Mouse (Mus musculus) neural tube, embryonic 14.5 days (tissue): ENCODE data around the gene Zmiz1. TPM values are rescaled to one million over a fixed set of nuclear protein-coding genes. Genes with fewer than 3 reads are reported as not detected.

Source experiments
- ATAC-seq: fragments of 200-750 bp; cut with Nextera tagmentation; 2 replicates; pipeline ENCODE4 v1.8.0; 2017; ENCODE audit warnings: low read depth, mild to moderate bottlenecking, moderate TSS enrichment, moderate library complexity
- H3K27ac ChIP-seq: fragments of 300-500 bp; sonication (generic); 2 replicates; pipeline ENCODE4 v1.5.1; 2014; ENCODE audit warnings: low read depth, mild to moderate bottlenecking, control low read depth, low read length, moderate library complexity, mixed read lengths
- H3K27me3 ChIP-seq: fragments of 300-500 bp; sonication (generic); 2 replicates; pipeline ENCODE4 v1.6.1; 2014; ENCODE audit warnings: low read length; ENCODE audit not compliant: control insufficient read depth, insufficient read depth
- H3K36me3 ChIP-seq: fragments of 300-500 bp; sonication (generic); 2 replicates; pipeline ENCODE4 v1.6.1; 2014; ENCODE audit warnings: low read length, mixed read lengths; ENCODE audit not compliant: control insufficient read depth, insufficient read depth
- H3K4me1 ChIP-seq: fragments of 300-500 bp; sonication (generic); 2 replicates; pipeline ENCODE4 v1.6.1; 2014; ENCODE audit warnings: low read length; ENCODE audit not compliant: control insufficient read depth, insufficient read depth
- H3K4me2 ChIP-seq: fragments of 300-500 bp; sonication (generic); 2 replicates; pipeline ENCODE4 v1.6.1; 2014; ENCODE audit warnings: mild to moderate bottlenecking, low read depth, low read length, control low read depth
- H3K4me3 ChIP-seq: fragments of 300-500 bp; sonication (generic); 2 replicates; pipeline ENCODE4 v1.5.1; 2014; ENCODE audit warnings: low read depth, low read length, control low read depth, mixed read lengths
- H3K9ac ChIP-seq: fragments of 300-500 bp; sonication (generic); replicated peaks from 2 replicates; pipeline ENCODE4 v1.6.1; 2014; ENCODE audit warnings: low read depth, mild to moderate bottlenecking, control low read depth, low read length, mixed read lengths
- H3K9me3 ChIP-seq: fragments of 300-500 bp; sonication (generic); 2 replicates; pipeline ENCODE4 v1.6.1; 2016; ENCODE audit warnings: low read length; ENCODE audit not compliant: control insufficient read depth
- WGBS: fragments of 180-500 bp; shearing (Covaris S2); extraction: QIAGEN DNeasy Blood & Tissue Kit; methylation state at CpG from one replicate; pipeline ENCODE4 v1.1.7; 2014; 5-methylcytosine and 5-hydroxymethylcytosine counted together
- polyA plus RNA-seq: library from polyadenylated mRNA; unstranded; fragments of >200 nt; fragmentation: Nextera tagmentation; extraction: Ambion mirVana; gene quantifications from 2 replicates; pipeline ENCODE4 v1.2.1, GENCODE M21; 2014

Zmiz1 gene
- polyA plus RNA-seq, 1 experiment from 2014 or later, result 75.0 TPM

DNA sequence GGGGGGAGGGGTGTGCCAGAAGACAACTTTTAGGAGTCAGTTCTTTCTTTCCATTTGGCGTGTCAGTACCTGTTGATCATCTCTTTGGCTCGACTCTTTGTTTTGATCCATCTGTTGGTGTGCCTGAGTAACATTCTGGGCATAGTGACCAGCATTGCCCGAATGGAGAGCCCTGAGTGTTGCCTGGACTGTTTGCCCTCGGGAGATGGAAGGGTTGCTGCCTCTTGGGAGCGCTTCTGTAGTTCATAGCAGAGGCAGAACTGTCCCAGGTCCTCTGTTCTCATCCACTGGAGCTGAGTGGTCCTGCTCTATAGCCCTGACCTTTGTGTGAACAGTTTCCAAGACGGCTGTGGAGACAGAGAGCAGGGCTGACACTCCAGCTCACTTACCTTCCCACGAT, 18.3 kb downstream of the Zmiz1 start:
- Histone ChIP-seq H3K9ac (0 out of 2 replicates have a peak overlapping the region, but pooled peaks have one; percentile 21), H3K27me3 (no peaks in the 10 kb centered on the region), H3K4me2 (no peak overlapping the region), H3K9me3 (no peaks in the 10 kb centered on the region), H3K4me1 (peaks cover 92% of the 10 kb centered on the region), H3K36me3 (no peaks in the 10 kb centered on the region), H3K27ac (no peak overlapping the region), H3K4me3 (no peak overlapping the region)
- 79% methylated on average over 7 of the region's 7 CpGs for WGBS
- ATAC-seq, result no peak

DNA sequence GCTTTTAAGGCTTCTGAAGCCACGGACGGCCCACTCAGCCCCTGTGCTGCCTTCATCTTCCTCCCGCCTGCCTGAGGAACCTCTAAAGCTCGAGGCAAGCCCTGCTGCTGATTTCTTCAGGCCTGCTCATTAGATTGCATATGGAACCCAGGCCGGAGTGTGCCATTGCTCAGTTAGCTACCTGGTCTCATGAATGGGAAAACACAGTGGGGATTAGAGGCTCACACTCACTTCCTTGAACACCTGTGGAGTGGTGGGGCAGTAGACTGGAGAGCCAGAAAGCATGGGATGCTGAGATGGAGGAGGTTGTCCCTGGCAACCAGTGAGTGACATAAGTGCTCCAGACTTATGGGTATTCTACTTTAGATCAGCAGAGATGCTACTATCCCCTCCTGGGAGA, 19.3 kb downstream of the Zmiz1 start:
- no peaks in the 10 kb centered on the region for H3K9me3 ChIP-seq
- H3K4me3 ChIP-seq, result no peak overlapping the region
- 47% methylated on average over 5 of the region's 5 CpGs for WGBS
- H3K36me3 ChIP-seq, result no peaks in the 10 kb centered on the region
- no peaks in the 10 kb centered on the region for H3K27me3 ChIP-seq
- no peak for ATAC-seq
- H3K27ac ChIP-seq, result peak overlapping the region; percentile 70; the same call in 1 of the 2 replicates
- peaks cover 92% of the 10 kb centered on the region for H3K4me1 ChIP-seq
- no peak overlapping the region for H3K4me2 ChIP-seq
- H3K9ac ChIP-seq, result no peak overlapping the region

DNA sequence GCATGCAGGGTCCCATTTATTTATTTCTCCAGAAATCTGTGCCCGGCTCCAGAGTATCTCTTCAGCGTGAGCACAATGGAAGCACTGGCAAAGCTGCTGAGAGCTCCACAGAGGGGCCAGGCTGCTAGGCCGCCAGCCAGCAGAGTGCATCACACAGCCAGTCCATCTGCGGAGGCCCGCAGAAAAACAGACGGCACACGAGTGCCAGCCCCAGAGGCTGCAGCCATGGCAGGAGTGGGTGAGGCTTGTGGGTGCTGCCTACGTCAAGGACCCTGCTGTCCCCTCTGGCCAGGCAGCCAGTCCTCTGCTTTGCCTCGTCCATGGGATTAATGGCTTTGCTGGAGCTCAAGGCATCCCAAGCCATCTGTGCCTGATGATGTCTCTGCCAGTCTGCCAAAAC, 19.8 kb downstream of the Zmiz1 start:
- Histone ChIP-seq H3K36me3 (no peaks in the 10 kb centered on the region), H3K9ac (no peak overlapping the region), H3K4me1 (peaks cover 90% of the 10 kb centered on the region), H3K27me3 (no peaks in the 10 kb centered on the region), H3K4me3 (no peak overlapping the region), H3K27ac (peak overlapping the region; percentile 70; the same call in 1 of the 2 replicates), H3K4me2 (no peak overlapping the region), H3K9me3 (no peaks in the 10 kb centered on the region)
- 48% methylated on average over 9 of the region's 9 CpGs for WGBS
- peak; percentile 57 for ATAC-seq

DNA sequence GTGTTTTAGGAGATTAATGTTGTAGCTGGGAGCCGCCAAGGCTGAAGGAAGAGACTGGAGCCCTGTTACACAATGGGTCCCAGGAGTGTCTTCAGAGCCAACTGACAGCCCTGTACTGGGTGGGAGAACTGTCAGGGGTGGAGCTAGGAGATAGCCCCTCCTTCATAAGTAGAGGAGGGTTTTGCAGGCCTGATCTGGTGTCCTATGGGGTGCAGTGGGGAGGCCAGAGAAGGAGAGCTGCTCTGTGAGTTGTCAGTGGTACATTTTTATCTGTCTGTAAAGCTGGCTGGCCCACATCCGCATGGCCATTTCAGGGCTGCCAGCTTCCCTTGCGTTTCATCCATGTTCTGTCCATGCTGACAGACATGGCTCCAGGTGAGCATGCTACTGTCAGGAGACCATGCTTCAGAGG, 20.9 kb downstream of the Zmiz1 start:
- Histone ChIP-seq H3K4me2 (no peak overlapping the region), H3K27ac (0 out of 2 replicates have a peak overlapping the region, but pooled peaks have one; percentile 70), H3K9ac (0 out of 2 replicates have a peak overlapping the region, but pooled peaks have one; percentile 16), H3K4me3 (no peak overlapping the region), H3K4me1 (peaks cover 89% of the 10 kb centered on the region), H3K9me3 (no peaks in the 10 kb centered on the region), H3K27me3 (no peaks in the 10 kb centered on the region), H3K36me3 (no peaks in the 10 kb centered on the region)
- peak; percentile 12; the same call in 1 of the 2 replicates for ATAC-seq
- 54% methylated on average over 3 of the region's 3 CpGs for WGBS

DNA sequence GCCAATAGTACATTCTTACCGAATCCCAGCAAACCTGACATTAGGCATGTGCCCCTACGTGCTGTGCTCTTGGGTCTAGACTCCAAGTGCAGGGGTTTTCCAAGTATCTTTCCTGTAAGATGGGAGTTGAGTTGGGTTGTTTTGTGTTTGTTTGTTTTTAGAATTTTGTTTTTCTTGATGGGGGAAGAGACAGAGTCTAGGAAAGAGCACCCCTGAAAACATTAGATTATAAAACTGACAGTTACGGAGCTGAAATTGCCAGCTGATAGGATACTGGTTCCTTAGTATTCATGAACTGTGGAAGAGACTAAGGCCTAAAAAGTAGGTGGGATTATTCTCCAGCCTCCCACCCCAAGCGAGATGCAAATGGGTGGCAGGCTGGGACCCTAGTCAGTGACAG, 21.5 kb downstream of the Zmiz1 start:
- Histone ChIP-seq H3K36me3 (no peaks in the 10 kb centered on the region), H3K27ac (peak overlapping the region; percentile 62; the same call in 1 of the 2 replicates), H3K9me3 (no peaks in the 10 kb centered on the region), H3K4me2 (no peak overlapping the region), H3K9ac (no peak overlapping the region), H3K27me3 (no peaks in the 10 kb centered on the region), H3K4me3 (no peak overlapping the region), H3K4me1 (peaks cover 89% of the 10 kb centered on the region)
- 77% methylated on average over 4 of the region's 4 CpGs for WGBS
- ATAC-seq, result no peak

DNA sequence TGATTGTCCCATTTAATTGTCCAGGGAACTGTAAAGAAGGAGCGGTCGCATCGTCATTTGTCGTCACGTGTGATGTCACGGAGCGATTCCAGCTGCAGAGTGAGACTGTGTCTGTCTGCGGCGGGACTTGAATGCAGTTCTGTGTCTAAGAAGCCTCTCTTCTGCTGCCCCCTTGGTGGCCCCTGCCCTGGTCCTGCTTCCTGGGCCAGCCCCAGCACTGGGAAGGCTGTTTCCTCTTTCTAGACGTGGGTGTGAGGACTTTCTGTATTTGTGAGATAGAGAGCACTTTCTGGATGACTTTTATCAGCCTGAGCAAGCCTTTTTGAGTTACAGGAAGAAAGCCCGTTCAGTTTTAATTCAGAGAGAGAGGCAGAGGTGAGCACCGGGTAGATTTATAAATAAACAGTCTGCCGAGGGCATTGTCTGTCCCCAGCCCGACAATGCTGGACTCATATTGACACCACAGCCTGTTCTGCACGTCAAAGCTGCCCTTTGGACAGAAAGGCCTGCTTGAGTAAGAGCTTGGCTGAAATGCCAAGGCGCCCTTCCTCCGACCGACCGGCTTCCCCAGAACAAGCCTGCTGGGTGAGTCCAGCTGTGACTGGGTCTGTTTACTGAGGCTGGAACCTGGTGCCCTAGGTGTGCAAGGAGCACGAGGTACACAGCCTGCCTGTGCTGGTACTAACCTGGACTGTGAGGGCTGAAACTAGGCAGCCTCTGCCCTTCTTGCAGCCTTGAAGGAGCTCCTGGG, 22.1 kb downstream of the Zmiz1 start:
- Histone ChIP-seq H3K27me3 (no peaks in the 10 kb centered on the region), H3K27ac (peak overlapping the region; percentile 62), H3K4me2 (no peak overlapping the region), H3K9ac (no peak overlapping the region), H3K4me3 (no peak overlapping the region), H3K9me3 (no peaks in the 10 kb centered on the region), H3K36me3 (no peaks in the 10 kb centered on the region), H3K4me1 (peaks cover 88% of the 10 kb centered on the region)
- 47% methylated on average over 20 of the region's 20 CpGs for WGBS
- ATAC-seq, result no peak

DNA sequence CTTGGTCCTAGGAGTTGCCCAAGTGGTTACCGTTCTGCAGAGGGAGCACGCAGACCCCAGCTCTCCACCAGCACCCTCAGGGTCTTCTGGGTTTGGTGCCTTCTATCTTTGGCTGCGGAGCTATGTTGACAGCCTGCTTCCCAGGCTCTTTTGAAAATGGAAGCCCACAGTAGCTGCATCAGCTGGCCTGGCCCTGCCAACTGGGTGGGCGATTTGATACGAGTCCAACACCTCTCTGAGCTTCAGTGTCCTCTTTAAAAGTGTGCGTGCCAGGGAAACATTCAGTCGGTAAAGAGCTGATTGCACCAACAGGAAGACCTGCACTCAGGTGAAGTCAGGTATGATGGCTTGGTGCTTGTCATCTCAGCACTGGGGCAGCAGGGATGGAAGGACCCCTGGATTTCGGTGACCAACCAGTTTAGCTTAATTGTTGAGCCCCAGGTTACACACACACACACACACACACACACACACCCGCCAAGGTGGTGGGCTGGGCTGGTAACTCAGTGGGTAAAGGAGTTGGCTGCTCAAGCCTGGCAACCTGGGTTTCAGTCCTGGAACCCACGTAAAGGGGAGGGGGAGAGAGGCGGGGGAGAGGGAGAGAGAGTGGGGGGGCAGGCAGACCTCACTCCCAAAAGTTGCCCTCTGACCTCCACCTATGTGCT, 22.8 kb downstream of the Zmiz1 start:
- H3K4me1 ChIP-seq, result peaks cover 90% of the 10 kb centered on the region
- H3K36me3 ChIP-seq, result no peaks in the 10 kb centered on the region
- H3K4me2 ChIP-seq, result no peak overlapping the region
- no peak overlapping the region for H3K9ac ChIP-seq
- peak overlapping the region; percentile 62 for H3K27ac ChIP-seq
- no peak for ATAC-seq
- no peak overlapping the region for H3K4me3 ChIP-seq
- H3K9me3 ChIP-seq, result no peaks in the 10 kb centered on the region
- H3K27me3 ChIP-seq, result no peaks in the 10 kb centered on the region
- 85% methylated on average over 11 of the region's 11 CpGs for WGBS

DNA sequence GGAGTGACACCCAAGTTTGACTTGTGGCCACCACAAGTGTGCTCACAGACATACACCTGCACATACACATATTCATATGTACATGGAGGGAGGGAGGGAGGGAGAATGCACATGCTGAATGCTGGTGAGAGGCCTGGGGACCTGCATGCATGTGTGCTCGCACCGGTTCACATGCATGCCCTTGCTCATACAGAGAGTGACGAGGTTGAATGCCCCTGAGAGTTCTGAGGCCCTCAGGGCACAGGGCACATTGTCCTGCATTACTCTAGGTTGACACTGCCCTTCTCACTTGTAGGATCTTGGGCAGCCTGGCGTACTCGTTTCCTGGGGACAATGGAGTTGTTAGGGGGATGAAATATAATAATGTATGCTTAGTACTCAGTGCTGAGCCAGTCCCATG, 23.4 kb downstream of the Zmiz1 start:
- H3K4me2 ChIP-seq, result no peak overlapping the region

DNA sequence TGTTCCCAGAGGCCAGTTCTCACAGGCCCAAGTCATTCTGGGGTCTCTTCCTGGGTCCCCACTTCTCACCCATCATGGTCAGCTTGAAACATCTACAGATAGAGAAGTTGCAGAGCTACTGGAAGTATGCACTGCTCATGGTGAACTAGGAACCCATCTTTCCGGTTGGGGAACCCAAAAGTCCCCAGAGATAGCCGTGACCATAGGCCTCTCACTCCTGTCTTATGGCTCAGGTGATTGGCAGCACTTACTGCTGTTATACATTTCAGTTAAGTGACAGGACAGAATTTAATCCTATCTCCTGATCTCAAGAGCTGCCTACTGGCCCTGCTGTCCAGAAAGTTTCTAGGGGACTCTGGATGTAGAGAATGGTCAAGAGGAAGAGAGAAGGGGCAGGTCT, 24.3 kb downstream of the Zmiz1 start:
- Histone ChIP-seq H3K4me3 (no peak overlapping the region), H3K9me3 (no peaks in the 10 kb centered on the region), H3K4me2 (no peak overlapping the region), H3K27ac (no peak overlapping the region), H3K27me3 (no peaks in the 10 kb centered on the region), H3K9ac (no peak overlapping the region), H3K4me1 (peaks cover 88% of the 10 kb centered on the region), H3K36me3 (no peaks in the 10 kb centered on the region)
- WGBS, result 84% methylated on average over 2 of the region's 2 CpGs
- ATAC-seq, result no peak

More for the DNA sequence above, 23.4 kb downstream of the Zmiz1 start:
- H3K9ac ChIP-seq, result no peak overlapping the region
- no peaks in the 10 kb centered on the region for H3K27me3 ChIP-seq
- H3K36me3 ChIP-seq, result no peaks in the 10 kb centered on the region
- peaks cover 89% of the 10 kb centered on the region for H3K4me1 ChIP-seq
- H3K9me3 ChIP-seq, result no peaks in the 10 kb centered on the region
- H3K27ac ChIP-seq, result no peak overlapping the region
- H3K4me3 ChIP-seq, result no peak overlapping the region
- ATAC-seq, result no peak
- WGBS, result 46% methylated on average over 5 of the region's 5 CpGs
